Mouse (Mus musculus): Measurements from ENCODE around the gene Fam81b.
A peak's percentile ranks its signal among the peaks of the same experiment; 100 is the strongest.
"Not testable (repeated sequence)": the region's sequence is repeated elsewhere in the genome, so short reads cannot be mapped to it uniquely, and the experiment has no call there.

The Fam81b gene

DNA sequence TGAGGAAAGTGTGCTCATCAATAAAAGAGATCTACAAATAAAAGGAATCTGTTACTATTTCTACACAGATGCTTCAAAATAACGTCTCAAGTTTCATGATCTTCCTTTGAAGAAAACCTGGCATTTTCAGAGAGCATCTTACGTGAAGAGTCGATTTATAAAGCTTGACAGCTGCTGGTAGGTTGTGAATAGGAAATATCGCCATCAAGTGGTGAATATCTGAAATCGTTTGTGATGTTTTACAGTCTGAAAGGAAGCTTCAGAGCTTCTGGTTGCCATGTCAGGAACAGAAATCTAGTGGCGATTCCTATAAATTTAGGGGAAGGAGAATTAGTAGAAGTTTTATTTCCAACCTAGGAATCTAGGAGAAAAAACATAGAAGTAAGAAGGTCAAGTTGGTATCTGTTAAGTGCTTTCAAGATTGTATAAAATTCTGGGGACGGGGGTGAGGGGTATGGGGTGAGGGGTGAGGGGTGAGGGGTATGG, at the start of gene Fam81b:
Gene Fam81b (minus strand): TSS at position 436 of the 486 bp plus-strand sequence.
- DNase-seq (ENCODE audit: low read depth, low spot score), result peak; percentile 8

- DNase-seq (ENCODE audit: low read depth, low spot score), result not testable (repeated sequence)
These were observed 41.1 kb upstream of the Fam81b start for GRCm38 (mm10) chr13:76345941-76346340.

GRCm38 (mm10) chr13:76318635-76319034, 13.8 kb upstream of the Fam81b start:
- no peak for DNase-seq (ENCODE audit: low read depth, low spot score)

- no peak for DNase-seq (ENCODE audit: low read depth, low spot score)
These were observed 6.7 kb upstream of the Fam81b start for GRCm38 (mm10) chr13:76311580-76311979.

GRCm38 (mm10) chr13:76308811-76309210, 3.9 kb upstream of the Fam81b start:
- no peak for DNase-seq (ENCODE audit: low read depth, low spot score)

- DNase-seq (ENCODE audit: low read depth, low spot score), result no peak
These were observed 938 bp upstream of the Fam81b start for GRCm38 (mm10) chr13:76305655-76306365.

- DNase-seq (ENCODE audit: low read depth, low spot score), result no peak
These were observed 369 bp upstream of the Fam81b start for GRCm38 (mm10) chr13:76305241-76305640.

- DNase-seq (ENCODE audit: low read depth, low spot score), result no peak
These were observed 671 bp downstream of the Fam81b start for GRCm38 (mm10) chr13:76304201-76304600.

- no peak for DNase-seq (ENCODE audit: low read depth, low spot score)
These were observed 1.7 kb downstream of the Fam81b start for GRCm38 (mm10) chr13:76303160-76303559.

DNA sequence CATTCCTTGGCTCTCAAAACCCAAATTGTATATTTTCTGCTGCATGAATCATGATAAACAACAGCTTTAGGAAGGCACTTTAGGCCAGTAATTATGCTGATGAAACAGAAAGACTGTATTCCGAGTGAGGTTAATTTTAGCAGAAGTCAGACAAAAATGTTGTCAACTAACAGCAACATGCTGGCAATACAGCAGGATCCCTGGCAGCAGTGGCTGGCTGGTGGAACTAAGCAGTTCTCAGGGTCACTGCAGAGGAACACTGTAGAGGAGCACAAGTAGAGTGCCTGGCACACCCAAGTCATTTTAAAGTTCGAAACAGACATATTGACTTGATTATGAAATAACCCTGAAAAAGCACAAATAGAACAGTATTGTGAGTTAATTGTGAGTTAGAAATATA, 2.8 kb downstream of the Fam81b start:
- no peak for DNase-seq (ENCODE audit: low read depth, low spot score)

- no peak for DNase-seq (ENCODE audit: low read depth, low spot score)
These were observed 12.8 kb downstream of the Fam81b start for GRCm38 (mm10) chr13:76292050-76292449.

DNA sequence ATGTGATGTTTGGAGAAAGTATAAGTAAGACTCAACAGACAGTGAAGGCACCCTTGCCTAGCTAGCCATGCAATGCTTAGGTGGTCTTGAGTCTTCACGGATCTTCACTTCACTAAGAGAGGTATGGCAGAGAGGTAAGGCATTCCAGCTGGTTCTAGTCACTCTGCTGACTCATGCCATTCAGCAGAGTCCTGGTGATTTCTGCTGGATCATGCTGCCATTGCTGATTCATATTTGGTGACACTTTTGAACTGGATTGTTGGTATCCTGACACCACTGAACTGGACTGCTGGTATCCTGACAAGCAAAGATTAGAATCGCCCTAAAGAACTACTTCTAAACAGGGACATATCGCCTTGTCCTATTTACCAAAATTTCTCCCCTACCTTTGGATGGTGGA, 20.3 kb downstream of the Fam81b start:
- DNase-seq (ENCODE audit: low read depth, low spot score), result no peak

DNA sequence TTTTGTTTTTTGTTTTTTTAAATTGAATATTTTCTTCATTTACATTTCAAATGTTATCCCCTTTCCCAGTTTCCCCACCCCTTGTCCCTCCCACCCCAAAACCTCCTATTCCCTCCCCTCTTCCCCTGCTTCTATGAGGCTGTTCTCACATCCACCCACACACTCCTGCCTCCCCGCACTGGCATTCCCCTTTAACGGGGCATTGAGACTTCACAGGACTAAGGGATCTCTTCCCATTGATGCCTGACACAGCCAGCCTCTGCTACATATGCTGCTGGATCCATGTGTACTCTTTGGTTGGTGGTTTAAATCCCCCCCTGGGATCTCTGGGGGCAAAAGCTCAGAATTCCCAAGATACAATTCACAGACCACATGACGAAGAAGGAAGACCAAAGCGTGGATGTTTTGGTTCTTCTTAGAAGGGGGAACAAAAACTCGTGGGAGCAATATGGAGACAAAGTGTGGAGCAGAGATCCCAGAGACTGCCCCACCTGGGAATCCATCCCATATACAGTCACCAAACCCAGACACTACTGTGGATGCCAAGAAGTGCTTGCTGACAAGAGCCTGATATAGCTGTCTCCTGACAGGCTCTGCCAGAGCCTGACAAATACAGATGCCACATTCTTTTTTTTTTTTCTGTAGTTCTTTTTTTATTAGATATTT, 40.4 kb downstream of the Fam81b start:
- no peak for DNase-seq (ENCODE audit: low read depth, low spot score)

GRCm38 (mm10) chr13:76258766-76259165, 46.1 kb downstream of the Fam81b start:
- no peak for DNase-seq (ENCODE audit: low read depth, low spot score)

DNA sequence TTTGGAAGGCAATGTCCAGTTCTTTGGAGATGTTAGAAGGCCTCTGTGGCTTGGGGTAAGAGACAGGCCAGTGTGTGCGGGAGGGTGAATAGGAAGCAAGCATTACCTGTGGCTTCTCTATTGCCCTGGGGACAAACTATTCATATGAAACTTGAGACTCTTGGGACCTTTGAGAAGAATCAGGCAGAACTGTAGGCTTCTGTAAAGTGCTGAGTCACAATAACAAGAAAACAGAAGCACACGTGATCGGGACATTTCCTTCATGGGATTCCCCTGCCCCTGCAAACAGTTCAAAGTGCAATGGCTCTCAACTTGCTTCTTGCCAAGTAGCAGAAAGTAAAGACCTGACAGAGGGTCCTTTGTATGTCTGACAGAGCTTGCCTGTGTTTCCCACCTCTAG, 48.5 kb downstream of the Fam81b start:
- DNase-seq (ENCODE audit: low read depth, low spot score), result no peak

DNA sequence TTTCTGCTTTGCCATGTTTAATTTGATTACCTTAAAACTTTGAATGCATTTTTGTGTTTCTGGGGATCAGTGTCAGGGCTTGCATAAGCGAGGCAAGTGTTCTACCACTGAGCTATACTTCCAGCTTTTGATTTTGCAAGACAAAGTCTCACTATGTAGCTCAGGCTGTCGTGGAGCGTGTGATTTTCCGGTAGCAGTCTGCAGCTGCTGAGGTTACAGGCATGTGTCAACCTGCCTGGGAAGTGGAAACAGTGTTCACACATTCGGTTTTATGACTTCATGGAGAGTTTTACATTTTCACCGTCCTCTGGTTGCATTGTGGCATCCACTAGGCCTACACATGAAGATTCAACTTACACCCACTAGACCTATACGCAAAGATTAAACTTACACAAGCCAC, 54.8 kb downstream of the Fam81b start:
- peak; percentile 20 for DNase-seq (ENCODE audit: low read depth, low spot score)

DNA sequence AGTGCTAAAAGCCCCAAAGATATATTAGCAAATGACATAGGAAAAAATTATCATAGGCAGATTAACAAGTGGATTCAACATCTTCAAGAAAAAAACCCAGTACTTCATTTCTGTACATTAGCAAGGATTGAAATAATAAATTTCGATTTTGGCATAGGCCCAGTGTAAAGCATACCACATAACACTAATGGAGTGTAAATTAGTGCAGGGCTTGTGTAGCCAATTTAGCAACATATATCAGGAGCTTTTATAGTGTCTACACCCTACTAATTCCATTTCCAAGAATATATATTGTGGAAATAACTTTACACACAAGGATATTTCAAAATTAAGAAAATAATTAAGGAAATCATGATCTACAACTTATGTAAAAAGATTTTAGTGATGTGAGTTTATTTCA, 55.8 kb downstream of the Fam81b start:
- DNase-seq (ENCODE audit: low read depth, low spot score), result no peak

DNA sequence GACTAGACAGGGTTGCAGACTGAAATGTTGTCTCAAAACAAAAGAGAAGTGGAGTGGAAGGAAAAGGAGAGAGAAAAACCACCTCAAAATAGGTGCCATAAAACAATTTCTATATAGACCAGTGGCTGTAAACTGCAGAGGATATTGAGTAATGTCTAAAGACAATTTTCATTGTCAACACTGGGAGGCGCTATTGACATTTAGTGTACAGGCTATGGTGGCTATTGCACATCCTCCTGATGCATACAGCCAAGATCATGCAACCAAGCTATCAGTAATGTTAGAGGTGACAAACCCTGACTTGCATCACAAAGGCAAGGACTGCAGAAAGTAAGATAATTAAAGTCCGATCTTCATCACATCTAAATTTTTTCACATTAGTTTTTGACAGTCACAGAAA, 89.5 kb downstream of the Fam81b start:
- peak; percentile 23 for DNase-seq (ENCODE audit: low read depth, low spot score)

GRCm38 (mm10) chr13:76214928-76215327, 89.9 kb downstream of the Fam81b start:
- no peak for DNase-seq (ENCODE audit: low read depth, low spot score)

DNA sequence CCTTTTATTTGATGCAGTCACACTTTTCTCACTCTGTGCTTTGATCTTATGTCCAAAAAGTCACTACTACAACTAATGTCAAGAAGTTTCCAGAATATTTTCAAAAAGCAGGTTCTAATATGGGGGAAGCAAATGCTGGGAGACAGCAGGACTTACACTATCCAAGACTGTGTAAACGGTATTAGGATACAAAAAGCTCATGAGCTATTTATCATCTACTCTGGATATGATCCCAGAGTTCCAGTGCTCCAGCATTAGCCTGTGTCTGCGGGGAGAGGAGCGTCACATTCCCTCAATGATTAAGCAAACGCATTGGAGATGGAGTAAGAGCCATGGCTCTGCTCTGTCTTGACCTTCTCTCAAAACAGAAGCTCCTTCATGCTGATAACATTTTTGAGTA, 104.9 kb downstream of the Fam81b start:
- DNase-seq (ENCODE audit: low read depth, low spot score), result no peak

DNA sequence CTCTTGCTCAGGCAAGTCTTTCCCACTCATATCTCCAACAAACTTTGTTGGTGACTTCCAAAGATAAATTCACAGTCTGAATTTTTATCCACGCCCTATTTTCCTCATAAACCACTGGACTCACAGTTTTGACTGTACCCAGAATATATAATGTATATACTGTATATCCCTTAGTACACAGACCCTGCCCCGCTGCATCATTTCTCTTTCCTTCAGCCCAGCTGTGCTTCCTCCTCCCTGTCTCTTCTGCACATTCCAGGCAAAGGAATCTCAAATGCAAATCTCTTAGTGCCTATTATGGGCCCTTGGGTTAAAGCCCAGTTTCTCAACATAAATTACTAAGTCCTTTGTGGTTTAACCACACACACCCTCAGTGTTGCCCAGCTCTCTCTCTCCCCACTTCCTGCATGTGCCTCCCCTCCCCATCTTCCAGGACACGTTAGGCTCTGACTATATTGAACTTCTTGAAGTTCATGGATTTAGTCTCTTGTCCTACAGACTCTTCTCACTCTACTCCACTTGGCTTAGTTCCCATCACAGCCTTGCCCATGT, 107.5 kb downstream of the Fam81b start:
- DNase-seq (ENCODE audit: low read depth, low spot score), result no peak

DNA sequence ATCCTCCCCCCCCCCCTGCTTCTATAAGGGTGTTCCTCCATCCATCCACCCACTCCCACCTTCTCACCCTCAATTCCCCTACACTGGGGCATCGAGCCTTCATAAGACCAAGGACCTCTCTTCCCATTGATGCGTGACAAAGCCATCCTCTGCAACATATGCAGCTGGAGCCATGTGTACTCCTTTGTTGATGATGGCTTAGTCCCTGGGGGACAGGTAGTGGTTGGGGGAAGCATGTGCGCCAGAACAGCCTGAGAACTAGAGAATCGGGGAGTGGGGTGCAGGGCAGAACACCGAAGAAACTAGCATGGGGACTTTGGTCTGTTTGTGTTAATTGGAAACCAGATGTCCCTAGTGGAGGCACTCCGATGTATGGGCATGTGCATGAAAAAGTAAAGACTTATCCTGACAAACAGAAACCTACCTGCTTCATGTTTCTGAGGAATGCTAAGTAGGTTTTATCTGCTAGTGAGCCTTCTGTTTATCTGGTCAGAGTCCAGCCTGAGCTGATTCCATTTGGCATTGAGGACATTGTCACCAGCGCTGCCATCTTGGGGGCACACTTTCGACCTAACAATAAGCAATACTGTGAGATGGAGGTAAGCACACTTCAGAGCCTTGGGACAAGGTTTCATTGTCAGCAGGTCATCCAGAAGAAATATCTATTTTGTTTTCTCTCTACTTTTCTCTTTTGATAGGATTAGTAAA, 109.3 kb downstream of the Fam81b start:
- no peak for DNase-seq (ENCODE audit: low read depth, low spot score)

Measured in forelimb bud, embryonic 11.5 days (tissue).